Mouse (Mus musculus) thymus, postnatal 0 days (tissue): ENCODE results near the gene Gabbr1. TPM values are rescaled to one million over a fixed set of nuclear protein-coding genes. Genes with fewer than 3 reads are reported as not detected.

Source experiments
- DNase-seq: peaks from one replicate; pipeline ENCODE4 v3.0.0-alpha.2; 2015; ENCODE audit warnings: low spot score
- polyA plus RNA-seq: library from polyadenylated mRNA; unstranded; fragments of >200 nt; fragmentation: Nextera tagmentation; extraction: Ambion mirVana; gene quantifications from 2 replicates; pipeline ENCODE4 v1.2.1, GENCODE M21; 2015

The Gabbr1 gene
- polyA plus RNA-seq, 1 experiment from 2014 or later = 6.8 TPM

DNA sequence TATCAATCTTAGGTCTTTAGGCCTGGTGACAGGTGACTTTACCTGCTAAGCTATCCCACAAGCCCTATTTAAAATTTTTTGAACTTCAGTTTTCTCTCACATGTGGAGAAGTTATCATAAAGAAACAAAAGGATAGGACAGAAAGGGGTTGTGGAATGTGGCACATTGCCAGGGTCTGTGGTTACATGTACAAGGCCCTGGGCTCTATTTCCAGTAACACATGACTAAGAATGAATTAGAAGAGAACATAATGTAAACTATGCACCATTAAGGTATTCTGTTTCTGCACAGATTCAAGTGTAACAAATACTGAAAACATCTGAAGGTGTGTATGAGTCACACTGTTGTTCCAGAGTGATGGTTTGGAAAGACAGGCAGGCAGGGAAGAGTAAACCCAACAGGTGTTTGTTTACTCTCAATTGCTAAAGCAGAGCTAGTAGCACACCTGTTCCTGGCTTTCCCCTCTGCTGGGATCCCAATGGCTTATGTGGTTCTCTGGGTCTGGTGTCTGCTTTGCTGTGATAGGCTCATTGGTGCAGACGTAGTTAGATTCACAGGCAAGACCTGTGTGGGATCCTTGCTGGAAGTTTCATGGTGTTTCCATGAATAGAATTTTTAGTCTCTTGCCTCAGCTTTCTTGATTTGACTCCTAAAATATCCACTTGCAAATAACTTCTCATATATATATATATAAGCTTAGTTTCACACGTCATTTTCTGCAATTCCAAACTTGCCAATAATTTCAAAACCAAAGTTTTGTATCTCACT lies 6.5 kb upstream of the Gabbr1 start:
- DNase-seq = no peak

DNA sequence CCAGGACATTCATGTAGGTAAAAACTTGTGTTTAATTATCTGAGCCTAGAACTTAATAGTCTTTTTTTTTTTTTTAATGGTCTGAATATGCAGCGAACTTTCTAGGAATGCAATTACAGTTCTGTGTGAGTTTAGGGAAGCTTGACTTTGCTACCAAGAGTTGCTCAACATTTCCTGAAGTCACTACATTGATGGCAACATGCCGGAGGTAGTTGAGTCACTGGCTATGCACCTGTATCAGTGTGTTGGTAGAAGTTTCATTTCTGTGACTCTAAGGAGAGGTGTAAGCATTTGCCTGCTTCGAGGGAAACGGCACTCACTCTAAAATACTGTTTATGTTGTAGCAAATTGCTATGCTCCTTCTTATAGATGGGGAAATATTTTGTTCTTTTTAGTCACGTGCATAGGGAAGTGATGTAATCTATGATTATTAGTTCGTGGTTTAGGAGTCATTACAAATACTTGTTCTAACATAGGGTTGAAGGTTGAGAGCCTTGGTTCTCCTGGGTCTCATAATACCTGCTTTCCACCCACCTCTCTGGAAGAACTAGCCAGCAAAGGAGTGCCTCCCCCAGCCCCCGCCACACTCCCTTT lies 1.0 kb upstream of the Gabbr1 start:
- no peak for DNase-seq

DNA sequence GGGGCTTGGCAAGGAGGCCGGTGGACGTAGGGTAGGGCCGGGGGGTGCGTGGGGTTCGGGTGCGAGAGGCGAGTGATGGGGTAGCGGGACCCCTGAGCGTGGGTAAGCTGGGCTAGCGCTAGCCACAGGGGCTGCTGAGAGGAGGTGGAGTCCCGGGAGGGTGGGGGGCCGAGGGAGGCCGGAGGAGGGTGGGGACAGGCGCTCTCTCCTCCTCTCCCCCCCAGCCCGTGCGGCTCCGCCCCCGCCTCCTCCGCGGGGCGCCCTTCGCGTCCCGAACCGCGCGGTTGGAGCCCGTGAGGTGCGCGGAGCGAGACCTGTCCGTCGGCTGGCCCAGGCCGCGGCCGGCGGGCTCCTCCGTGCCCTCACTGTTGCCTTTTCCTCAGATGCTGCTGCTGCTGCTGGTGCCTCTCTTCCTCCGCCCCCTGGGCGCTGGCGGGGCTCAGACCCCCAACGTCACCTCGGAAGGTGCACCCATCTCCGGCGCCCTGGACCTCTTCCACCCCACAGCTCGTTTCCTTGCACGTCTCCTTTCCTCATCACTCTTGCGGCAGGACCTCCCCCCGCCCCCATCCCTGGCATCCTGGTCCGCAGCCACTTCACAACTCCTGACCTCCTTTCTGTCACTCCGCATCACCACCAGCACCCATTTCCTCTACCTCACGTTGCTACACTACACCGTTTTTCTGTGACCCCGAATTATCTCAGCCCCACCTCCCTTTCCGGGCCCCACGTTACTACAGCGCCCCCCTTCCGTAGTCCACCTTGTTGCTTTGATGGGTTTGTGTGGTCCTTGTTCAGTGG lies 746 bp downstream of the Gabbr1 start:
- DNase-seq = peak; percentile 72

DNA sequence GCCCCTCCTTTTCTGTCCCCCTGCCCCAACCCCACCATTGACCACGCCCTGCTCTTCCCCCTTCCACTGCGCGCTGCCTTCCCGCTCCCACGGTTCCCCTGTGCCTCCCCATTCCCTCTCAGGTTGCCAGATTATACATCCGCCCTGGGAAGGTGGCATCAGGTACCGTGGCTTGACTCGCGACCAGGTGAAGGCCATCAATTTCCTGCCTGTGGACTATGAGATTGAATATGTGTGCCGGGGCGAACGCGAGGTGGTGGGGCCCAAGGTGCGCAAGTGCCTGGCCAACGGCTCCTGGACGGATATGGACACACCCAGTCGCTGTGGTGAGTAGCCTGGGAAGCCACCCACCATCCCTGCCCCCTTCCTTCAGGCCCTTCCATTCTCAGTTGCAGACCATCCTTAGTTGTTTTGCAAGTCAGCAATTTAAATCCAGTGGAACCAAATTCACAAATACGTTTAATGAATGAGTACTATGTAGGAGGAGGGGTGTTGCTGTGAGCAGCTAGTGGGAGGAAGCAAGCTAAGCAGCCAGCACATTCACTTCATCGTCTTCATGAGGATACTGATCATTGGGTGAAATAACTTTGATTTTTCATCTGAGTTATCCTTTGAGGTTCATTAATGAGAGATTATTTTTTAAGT lies 1.7 kb downstream of the Gabbr1 start:
- DNase-seq = no peak

DNA sequence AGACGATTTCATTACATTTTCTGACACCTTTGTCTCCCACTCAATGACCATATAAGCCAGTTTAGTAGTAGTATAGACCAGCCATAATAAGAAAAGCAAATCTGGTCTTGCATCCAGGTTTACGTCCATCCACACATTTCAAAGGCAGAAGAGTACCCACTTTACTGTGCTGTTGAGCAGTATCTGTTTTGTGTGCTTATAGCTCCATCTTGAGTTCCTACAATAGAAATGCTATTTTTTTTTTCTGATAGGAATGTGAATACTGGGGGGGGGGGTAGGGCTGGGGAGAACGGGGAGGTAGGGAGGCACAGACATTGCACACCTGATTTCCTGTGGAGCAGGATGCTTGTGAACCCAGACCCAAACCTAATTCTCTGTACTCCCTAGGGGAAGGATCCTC lies 2.2 kb downstream of the Gabbr1 start:
- no peak for DNase-seq

DNA sequence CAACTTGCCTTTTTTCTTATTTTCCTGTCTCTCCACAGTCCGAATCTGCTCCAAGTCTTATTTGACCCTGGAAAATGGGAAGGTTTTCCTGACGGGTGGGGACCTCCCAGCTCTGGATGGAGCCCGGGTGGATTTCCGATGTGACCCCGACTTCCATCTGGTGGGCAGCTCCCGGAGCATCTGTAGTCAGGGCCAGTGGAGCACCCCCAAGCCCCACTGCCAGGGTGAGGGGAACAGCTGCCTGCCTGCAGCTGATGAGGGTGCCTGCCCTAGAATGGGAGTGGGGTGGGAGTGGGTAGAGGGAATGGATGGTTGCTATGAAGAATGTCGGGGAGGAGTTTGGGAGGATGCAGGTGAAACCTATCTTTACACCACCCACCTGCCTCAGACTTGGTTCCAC lies 2.6 kb downstream of the Gabbr1 start:
- DNase-seq = no peak

DNA sequence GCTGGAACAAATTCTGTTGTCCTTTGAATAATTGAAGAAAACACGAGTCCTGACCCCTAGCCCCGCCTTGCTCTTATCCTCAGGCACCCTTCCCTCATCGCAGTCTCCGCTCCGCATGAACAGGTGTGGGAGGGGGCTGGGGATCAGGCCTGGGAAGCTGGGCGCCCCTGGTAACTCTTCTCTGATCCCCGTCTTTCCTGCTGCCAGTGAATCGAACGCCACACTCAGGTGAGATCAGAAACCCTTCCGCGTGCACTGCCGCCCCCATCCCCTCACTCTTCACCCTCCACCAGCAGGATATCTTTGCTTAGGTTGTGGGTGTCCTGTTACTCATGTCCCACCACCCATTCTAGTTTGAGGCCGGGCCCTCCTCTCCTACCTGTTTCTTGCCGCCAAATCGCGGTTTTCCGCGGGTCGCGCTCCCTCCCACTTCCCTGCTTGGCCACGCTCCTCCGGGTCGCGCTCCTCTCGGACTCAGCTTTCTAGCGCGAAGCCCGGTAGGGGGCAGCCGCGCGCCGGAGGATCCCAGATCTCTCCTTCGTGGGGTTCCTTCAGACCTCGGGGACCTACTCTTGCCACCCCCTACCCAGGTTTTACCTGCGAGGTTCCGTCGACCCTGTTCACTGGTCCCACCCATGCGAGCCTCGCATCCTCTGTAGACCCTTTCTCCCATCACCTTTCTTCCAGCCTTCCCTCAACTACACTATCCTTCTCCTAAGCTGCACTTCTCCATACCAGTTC lies 4.0 kb downstream of the Gabbr1 start:
- DNase-seq = peak; percentile 17

DNA sequence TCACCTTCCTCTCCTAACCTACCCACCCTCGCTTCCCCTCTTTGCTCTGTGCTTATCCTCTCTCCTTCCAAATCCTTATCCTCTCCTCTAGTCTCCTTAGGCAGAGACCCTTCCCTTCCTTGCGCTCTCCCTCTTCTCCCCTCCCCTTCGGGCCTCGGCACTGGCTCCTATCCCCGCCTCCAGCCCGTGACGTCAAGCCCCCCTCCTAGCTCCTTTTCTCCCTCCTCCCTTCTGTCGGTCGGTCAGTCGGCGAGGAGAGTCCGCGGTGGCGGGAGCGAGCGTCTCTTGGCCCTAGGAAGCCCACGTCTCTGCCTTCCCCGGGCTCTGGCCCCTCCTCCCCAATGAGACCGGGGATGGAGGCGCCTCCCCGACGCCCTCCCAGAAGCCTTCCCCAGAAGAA lies 4.6 kb downstream of the Gabbr1 start:
- DNase-seq = no peak

DNA sequence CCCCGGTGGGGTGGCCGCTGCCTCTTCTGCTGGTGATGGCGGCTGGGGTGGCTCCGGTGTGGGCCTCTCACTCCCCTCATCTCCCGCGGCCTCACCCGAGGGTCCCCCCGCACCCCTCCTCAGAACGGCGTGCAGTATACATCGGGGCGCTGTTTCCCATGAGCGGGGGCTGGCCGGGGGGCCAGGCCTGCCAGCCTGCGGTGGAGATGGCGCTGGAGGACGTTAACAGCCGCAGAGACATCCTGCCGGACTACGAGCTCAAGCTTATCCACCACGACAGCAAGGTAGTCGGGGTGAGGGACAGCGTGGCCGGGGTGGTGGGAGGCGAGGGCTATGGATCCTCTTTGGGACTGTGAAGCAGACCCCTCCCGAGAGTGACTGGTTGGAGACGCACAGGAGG lies 5.1 kb downstream of the Gabbr1 start:
- no peak for DNase-seq

DNA sequence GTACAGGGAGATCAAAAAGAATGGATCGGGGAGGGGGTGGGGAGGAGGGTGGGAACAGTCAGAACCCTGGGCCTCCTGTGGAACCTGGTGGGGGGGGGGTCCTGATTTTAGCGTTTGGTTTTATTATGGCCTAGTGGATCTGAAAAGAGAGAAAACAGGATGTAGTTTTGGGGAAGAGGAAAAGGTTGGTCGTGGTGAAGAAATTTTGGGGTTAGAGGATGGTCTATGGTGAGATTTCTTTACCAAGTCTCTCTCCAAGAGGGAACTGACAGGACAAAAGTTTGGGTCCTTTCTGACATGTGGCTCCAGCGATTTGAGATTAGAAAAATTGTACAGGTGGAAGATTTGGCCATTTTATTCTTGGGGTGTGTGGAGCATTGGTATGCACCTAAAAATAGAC lies 6.0 kb downstream of the Gabbr1 start:
- DNase-seq = no peak

DNA sequence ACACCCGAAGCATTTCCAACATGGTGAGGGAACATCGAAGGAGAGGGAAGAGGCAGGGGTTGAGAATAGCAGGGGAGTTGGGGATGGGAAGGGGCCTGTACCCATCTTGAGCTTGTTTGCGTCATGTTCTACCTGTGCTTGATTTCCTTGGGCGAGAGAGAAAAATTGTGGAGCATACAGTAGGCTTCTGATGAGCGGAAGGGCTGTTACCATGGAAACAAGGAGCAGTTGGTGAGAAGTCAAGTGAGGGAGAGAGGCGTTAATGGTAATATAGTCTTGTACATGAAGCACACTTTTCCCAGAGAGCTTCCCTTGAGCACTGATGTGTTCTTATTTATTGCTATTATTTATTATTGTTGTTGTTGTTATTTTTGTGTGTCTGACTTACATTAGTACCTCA lies 11.2 kb downstream of the Gabbr1 start:
- no peak for DNase-seq

DNA sequence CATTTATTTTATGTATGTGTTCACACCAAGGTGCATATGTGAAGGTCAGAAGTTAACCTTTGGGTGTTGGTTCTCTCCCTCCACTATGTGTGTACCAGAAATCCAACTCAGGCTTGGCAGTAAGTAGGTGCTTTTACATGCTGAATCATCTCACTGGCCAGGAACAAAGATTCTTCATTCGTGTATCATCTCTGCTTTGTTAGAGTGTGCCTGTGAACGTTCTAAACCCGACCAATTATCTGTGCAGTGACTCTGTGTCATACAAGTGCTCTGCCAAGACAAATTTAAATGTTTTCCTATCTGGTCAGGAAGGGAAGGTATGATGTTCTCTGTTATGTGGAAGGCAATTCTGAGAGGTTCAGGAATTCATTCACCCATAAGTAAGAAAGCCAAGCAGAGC lies 15.7 kb downstream of the Gabbr1 start:
- DNase-seq = no peak

DNA sequence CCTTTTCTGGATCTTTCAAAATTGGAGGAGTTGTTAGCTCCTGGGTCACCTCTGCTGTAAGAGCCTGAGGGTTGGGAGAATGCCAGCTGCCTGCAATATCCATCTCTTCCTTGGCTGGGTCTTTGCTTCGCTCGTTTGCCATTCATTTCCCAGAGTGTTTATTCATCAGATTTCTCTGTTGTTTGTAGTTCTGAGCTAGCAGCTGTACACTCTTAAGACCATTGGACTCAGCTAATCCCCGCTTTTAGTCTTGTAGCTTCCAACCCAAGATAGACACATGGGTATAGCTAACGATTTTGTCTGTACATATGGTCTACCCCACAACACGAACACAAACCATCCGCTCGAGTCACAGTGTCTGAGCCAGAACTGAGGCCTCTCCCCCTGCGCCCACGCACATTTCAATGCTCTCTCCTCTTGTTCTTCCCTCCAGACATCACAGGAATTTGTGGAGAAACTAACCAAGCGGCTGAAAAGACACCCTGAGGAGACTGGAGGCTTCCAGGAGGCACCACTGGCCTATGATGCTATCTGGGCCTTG lies 16.4 kb downstream of the Gabbr1 start:
- no peak for DNase-seq

DNA sequence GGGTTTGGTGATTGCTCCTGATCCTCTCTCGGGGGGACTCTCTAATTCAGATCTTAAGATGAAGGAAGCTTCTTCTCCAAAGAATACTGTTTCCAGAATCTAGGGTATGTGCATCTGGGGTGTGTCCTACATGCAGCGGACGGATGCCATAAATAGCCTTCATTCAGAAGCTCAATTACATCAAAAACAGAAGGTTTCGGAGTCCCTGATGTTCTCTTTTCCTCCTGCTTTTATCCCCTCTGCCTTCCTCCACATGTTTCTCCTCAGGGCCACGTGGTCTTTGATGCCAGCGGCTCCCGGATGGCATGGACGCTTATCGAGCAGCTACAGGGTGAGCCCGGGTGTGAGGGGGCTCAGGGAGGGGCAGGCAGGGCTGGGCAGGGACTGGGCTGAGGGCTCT lies 17.3 kb downstream of the Gabbr1 start:
- no peak for DNase-seq

DNA sequence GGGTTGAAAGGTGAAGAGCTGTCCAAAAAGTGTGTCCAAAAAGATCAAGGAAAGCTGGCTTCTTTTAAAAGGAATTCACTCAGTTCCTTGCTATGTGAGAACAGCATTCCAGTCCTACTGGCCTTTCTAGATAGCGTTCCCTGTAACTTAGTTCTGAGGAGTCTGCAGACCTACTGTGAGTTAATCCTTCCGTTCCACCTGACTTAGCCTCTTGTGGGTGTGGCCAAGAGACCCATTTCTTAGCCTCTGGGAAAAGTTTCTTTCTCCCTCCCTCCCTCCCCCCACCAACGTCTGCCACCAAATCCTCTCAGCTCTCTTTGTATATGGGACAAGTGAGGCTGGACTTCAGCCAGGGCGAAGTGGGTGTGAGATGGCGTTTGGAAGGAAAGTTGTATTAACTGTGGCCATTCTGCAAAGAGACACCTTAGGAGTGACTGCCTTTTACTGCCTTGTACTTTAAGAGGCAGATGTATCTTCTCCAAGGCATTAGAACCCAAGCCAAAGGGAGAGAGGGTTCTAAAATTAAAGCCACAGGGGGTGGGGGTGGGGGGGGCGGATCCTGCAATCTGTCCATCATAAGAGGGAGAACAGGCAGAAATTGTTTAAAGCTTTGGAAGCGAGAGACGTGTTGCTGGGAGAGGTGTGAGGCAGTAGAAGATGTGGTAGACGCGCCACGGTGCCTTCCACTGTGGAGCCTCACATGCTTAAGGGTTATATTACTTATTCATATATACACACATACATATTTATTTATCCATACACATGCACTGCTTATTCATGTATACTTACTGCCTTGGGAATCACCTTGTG lies 18.1 kb downstream of the Gabbr1 start:
- DNase-seq = no peak

DNA sequence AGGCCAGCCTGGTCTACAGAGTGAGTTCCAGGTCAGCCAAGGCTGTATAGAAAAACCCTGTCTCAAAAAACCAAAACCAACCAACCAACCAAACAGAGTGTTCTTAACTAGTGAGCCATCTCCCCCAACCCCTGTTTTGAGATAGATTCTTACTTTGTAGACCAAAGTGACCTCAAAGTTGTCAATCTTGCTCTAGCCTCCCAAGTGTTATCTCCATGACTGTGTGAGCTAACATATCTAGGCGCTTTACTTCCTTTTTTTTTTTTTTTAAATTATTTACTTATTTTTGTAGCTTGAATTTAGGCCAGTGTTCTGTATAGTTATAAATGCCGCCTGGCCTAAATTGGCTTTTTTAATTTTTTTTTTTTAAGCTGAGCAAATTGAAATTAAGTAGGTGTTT lies 20.2 kb downstream of the Gabbr1 start:
- DNase-seq = no peak

DNA sequence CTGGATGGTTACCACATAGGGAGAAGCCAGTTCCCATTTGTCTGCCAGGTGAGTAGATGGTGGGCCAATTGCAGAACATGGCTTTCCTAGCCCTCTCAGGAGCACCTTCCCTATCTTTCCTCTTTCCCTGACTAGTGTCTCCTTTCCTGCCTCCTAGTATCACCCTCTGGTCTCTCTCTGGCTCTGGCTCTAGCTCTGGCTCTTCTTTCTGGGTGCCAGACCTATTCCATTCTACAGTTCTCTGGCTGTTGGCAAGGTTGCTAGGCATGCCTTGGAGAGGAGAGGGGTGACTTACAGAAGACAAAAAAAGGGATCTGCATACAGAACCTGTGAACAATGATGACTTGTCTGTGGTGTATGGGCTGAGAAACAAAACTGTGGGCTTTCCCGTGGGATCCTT lies 22.1 kb downstream of the Gabbr1 start:
- DNase-seq = no peak

DNA sequence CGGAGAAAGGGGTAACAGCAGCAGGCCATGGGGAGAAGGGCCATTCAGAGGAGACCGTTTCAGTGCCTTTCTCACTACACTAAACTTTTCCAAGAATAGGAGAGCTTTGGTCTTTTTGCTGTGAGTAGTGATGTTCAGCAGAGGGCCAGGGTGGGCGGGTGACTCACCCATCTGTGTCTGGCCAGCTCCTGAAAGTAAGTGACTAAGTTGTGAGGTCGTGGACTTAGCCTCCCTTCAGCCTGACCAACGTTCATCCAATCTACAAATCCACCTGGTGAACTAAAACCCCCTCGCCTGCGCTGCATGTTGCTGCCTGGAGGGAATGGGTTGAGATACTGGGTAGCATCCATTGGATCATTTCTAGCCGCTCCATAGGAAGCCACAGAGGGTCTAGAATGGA lies 24.4 kb downstream of the Gabbr1 start:
- no peak for DNase-seq

DNA sequence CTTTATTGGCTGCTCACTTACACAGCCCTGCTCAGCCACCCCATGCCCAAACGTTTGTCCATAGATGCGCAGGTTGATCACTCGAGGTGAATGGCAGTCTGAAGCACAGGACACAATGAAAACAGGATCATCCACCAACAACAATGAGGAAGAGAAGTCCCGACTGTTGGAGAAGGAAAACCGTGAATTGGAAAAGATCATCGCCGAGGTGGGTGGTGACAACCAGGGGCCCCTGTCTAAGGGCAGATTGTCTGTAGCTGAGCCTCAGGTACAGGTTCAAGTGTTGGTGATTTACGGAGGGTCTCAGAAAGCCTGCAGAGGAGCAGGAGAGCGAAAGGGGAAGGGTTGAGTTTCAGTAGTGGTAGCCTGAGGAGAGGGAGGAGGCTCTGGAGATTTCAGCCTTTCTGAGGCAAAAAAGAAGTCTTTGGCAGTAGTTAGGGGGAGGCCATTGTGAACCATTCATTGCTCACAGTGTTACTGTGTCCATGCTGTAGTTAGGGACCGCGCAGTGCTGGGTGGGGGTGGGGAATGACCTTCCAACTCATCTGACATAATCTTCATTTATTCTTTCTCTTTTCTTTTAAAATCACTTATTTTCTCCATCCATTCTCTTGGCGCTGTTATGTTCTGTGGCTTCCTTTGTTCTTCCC lies 26.4 kb downstream of the Gabbr1 start:
- DNase-seq = no peak
